Mouse (Mus musculus): ENCODE measurements around the gene Ring1. TPM values are rescaled to one million over a fixed set of nuclear protein-coding genes. Genes with fewer than 3 reads are reported as not detected.
A peak's percentile ranks its signal among the peaks of the same experiment; 100 is the strongest.

The Ring1 gene
- polyA plus RNA-seq, 1 experiment, result 52.0 TPM

GRCm38 (mm10) chr17:34025756-34026151 lies 1.3 kb upstream of the Ring1 start:
- peaks cover 27% of the 10 kb centered on the region for H3K36me3 ChIP-seq (ENCODE audit: control insufficient read depth, insufficient read depth, low read length)
- WGBS, result 82% methylated on average over 7 of the region's 7 CpGs

GRCm38 (mm10) chr17:34024861-34025755 lies 628 bp upstream of the Ring1 start:
- DNase-seq (ENCODE audit: low read depth in 1 of 2, low spot score in 2 of 2), result no peak
- Histone ChIP-seq H3K4me3 (ENCODE audit: extremely low read depth, insufficient read depth, insufficient read length) (peak overlapping the region; percentile 83), H3K36me3 (ENCODE audit: control insufficient read depth, insufficient read depth, low read length) (peaks cover 27% of the 10 kb centered on the region), H3K27me3 (ENCODE audit: control insufficient read depth, insufficient read depth, low read length) (no peaks in the 10 kb centered on the region), H3K27ac (ENCODE audit: insufficient read depth, low read length) (peak overlapping the region; percentile 86), H3K4me1 (ENCODE audit: control insufficient read depth, insufficient read depth, insufficient read length) (peaks cover 18% of the 10 kb centered on the region; the same call in 1 of the 2 replicates)
- TF ChIP-seq CTCF (IDR thresholded peaks at IDR 0.05; ENCODE audit: extremely low read depth, insufficient read depth, insufficient read length, insufficient replicate concordance), result no peak
- no peak for TF ChIP-seq POLR2A (IDR thresholded peaks at IDR 0.05; ENCODE audit: low read depth, low read length)
- 3% methylated on average over 56 of the region's 57 CpGs for WGBS

More at GRCm38 (mm10) chr17:34025756-34026151, 1.3 kb upstream of the Ring1 start:
- no peak overlapping the region for H3K27ac ChIP-seq (ENCODE audit: insufficient read depth, low read length)
- no peak for DNase-seq (ENCODE audit: low read depth in 1 of 2, low spot score in 2 of 2)
- no peak overlapping the region for H3K4me3 ChIP-seq (ENCODE audit: extremely low read depth, insufficient read depth, insufficient read length)
- no peaks in the 10 kb centered on the region for H3K27me3 ChIP-seq (ENCODE audit: control insufficient read depth, insufficient read depth, low read length)
- H3K4me1 ChIP-seq (ENCODE audit: control insufficient read depth, insufficient read depth, insufficient read length), result peaks cover 21% of the 10 kb centered on the region; the same call in 1 of the 2 replicates
- TF ChIP-seq POLR2A (IDR thresholded peaks at IDR 0.05; ENCODE audit: low read depth, low read length) (no peak), CTCF (IDR thresholded peaks at IDR 0.05; ENCODE audit: extremely low read depth, insufficient read depth, insufficient read length, insufficient replicate concordance) (no peak)

GRCm38 (mm10) chr17:34023678-34024077 lies 802 bp downstream of the Ring1 start:
- TF ChIP-seq POLR2A (IDR thresholded peaks at IDR 0.05; ENCODE audit: low read depth, low read length) (no peak), CTCF (IDR thresholded peaks at IDR 0.05; ENCODE audit: extremely low read depth, insufficient read depth, insufficient read length, insufficient replicate concordance) (no peak)
- Histone ChIP-seq H3K4me1 (ENCODE audit: control insufficient read depth, insufficient read depth, insufficient read length) (peaks cover 18% of the 10 kb centered on the region; the same call in 1 of the 2 replicates), H3K36me3 (ENCODE audit: control insufficient read depth, insufficient read depth, low read length) (peaks cover 16% of the 10 kb centered on the region), H3K27me3 (ENCODE audit: control insufficient read depth, insufficient read depth, low read length) (no peaks in the 10 kb centered on the region), H3K27ac (ENCODE audit: insufficient read depth, low read length) (no peak overlapping the region), H3K4me3 (ENCODE audit: extremely low read depth, insufficient read depth, insufficient read length) (no peak overlapping the region)
- DNase-seq (ENCODE audit: low read depth in 1 of 2, low spot score in 2 of 2), result no peak
- 76% methylated on average over 9 of the region's 9 CpGs for WGBS

GRCm38 (mm10) chr17:34022987-34023386 lies 1.5 kb downstream of the Ring1 start:
- H3K27me3 ChIP-seq (ENCODE audit: control insufficient read depth, insufficient read depth, low read length), result no peaks in the 10 kb centered on the region
- DNase-seq (ENCODE audit: low read depth in 1 of 2, low spot score in 2 of 2), result no peak
- H3K4me1 ChIP-seq (ENCODE audit: control insufficient read depth, insufficient read depth, insufficient read length), result peaks cover 15% of the 10 kb centered on the region; the same call in 1 of the 2 replicates
- H3K27ac ChIP-seq (ENCODE audit: insufficient read depth, low read length), result no peak overlapping the region
- TF ChIP-seq POLR2A (IDR thresholded peaks at IDR 0.05; ENCODE audit: low read depth, low read length) (no peak), CTCF (IDR thresholded peaks at IDR 0.05; ENCODE audit: extremely low read depth, insufficient read depth, insufficient read length, insufficient replicate concordance) (no peak)
- WGBS, result 96% methylated on average over 20 of the region's 20 CpGs
- no peak overlapping the region for H3K4me3 ChIP-seq (ENCODE audit: extremely low read depth, insufficient read depth, insufficient read length)
- H3K36me3 ChIP-seq (ENCODE audit: control insufficient read depth, insufficient read depth, low read length), result peaks cover 14% of the 10 kb centered on the region

GRCm38 (mm10) chr17:34022414-34022783 lies 2.1 kb downstream of the Ring1 start:
- TF ChIP-seq POLR2A (IDR thresholded peaks at IDR 0.05; ENCODE audit: low read depth, low read length) (no peak), CTCF (IDR thresholded peaks at IDR 0.05; ENCODE audit: extremely low read depth, insufficient read depth, insufficient read length, insufficient replicate concordance) (no peak)
- no peak for DNase-seq (ENCODE audit: low read depth in 1 of 2, low spot score in 2 of 2)
- H3K27me3 ChIP-seq (ENCODE audit: control insufficient read depth, insufficient read depth, low read length), result no peaks in the 10 kb centered on the region
- WGBS, result 98% methylated on average over 14 of the region's 14 CpGs
- no peak overlapping the region for H3K4me3 ChIP-seq (ENCODE audit: extremely low read depth, insufficient read depth, insufficient read length)
- H3K36me3 ChIP-seq (ENCODE audit: control insufficient read depth, insufficient read depth, low read length), result peaks cover 14% of the 10 kb centered on the region
- peaks cover 13% of the 10 kb centered on the region; the same call in 1 of the 2 replicates for H3K4me1 ChIP-seq (ENCODE audit: control insufficient read depth, insufficient read depth, insufficient read length)
- H3K27ac ChIP-seq (ENCODE audit: insufficient read depth, low read length), result no peak overlapping the region

- H3K27me3 ChIP-seq (ENCODE audit: control insufficient read depth, insufficient read depth, low read length), result no peaks in the 10 kb centered on the region
- TF ChIP-seq POLR2A (IDR thresholded peaks at IDR 0.05; ENCODE audit: low read depth, low read length) (no peak), CTCF (IDR thresholded peaks at IDR 0.05; ENCODE audit: extremely low read depth, insufficient read depth, insufficient read length, insufficient replicate concordance) (no peak)
- 96% methylated on average over 22 of the region's 23 CpGs for whole genome bisulfite sequencing
- peaks cover 14% of the 10 kb centered on the region for H3K36me3 ChIP-seq (ENCODE audit: control insufficient read depth, insufficient read depth, low read length)
- H3K4me1 ChIP-seq (ENCODE audit: control insufficient read depth, insufficient read depth, insufficient read length), result peaks cover 9% of the 10 kb centered on the region; the same call in 1 of the 2 replicates
- no peak overlapping the region for H3K4me3 ChIP-seq (ENCODE audit: extremely low read depth, insufficient read depth, insufficient read length)
- no peak overlapping the region for H3K27ac ChIP-seq (ENCODE audit: insufficient read depth, low read length)
- no peak for DNase-seq (ENCODE audit: low read depth in 1 of 2, low spot score in 2 of 2)
Measured at GRCm38 (mm10) chr17:34021539-34022413, 2.7 kb downstream of the Ring1 start.

All from spleen, adult 2 months (tissue).